Mouse (Mus musculus) kidney, postnatal 4 days (tissue): ENCODE results near the gene Rab33a.

Source experiments
- DNase-seq, 2 experiments: peaks; one replicate each; pipeline ENCODE4 v3.0.0; 2021; ENCODE audit warnings: mixed read lengths in 2 of 2

Gene Rab33a

GRCm38 (mm10) chrX:48518808-48519548, at the start of gene Rab33a:
Gene Rab33a, plus strand, starts transcription at chrX:48519285.
- DNase-seq: peak; percentile 21 to 30

GRCm38 (mm10) chrX:48481095-48481494, 38.0 kb upstream of the Rab33a start:
- DNase-seq: no peak

GRCm38 (mm10) chrX:48481687-48482086, 37.4 kb upstream of the Rab33a start:
- DNase-seq: no peak

- DNase-seq: no peak
These were observed 25.3 kb upstream of the Rab33a start for GRCm38 (mm10) chrX:48493763-48494162.

- peak; percentile 92 to 96 for DNase-seq
These were observed 5.8 kb upstream of the Rab33a start, which contains the start of gene Aifm1 for GRCm38 (mm10) chrX:48513166-48513807. Gene Aifm1, minus strand, starts transcription at chrX:48513563.

GRCm38 (mm10) chrX:48513824-48514223, 5.3 kb upstream of the Rab33a start:
- DNase-seq: peak in 1 of 2 experiments; percentile 3

GRCm38 (mm10) chrX:48518211-48518807, 776 bp upstream of the Rab33a start:
- peak; percentile 29 to 49 for DNase-seq

- peak; percentile 4 to 7 for DNase-seq
These were observed 532 bp downstream of the Rab33a start for GRCm38 (mm10) chrX:48519549-48520085.

GRCm38 (mm10) chrX:48521651-48522050, 2.6 kb downstream of the Rab33a start:
- DNase-seq: no peak

- DNase-seq: no peak
These were observed 4.4 kb downstream of the Rab33a start for GRCm38 (mm10) chrX:48523512-48523911.

GRCm38 (mm10) chrX:48525332-48525731, 6.2 kb downstream of the Rab33a start:
- DNase-seq: no peak

- DNase-seq: no peak
These were observed 6.8 kb downstream of the Rab33a start for GRCm38 (mm10) chrX:48525866-48526265.

GRCm38 (mm10) chrX:48526435-48526834, 7.3 kb downstream of the Rab33a start:
- no peak for DNase-seq

GRCm38 (mm10) chrX:48532175-48532574, 13.1 kb downstream of the Rab33a start:
- peak; percentile 81 to 84 for DNase-seq
